Mouse (Mus musculus) olfactory bulb, adult 2 months (tissue): ENCODE measurements around the gene Fgfr2. TPM values are rescaled to one million over a fixed set of nuclear protein-coding genes. Genes with fewer than 3 reads are reported as not detected.

Experiments
- H3K27ac ChIP-seq: fragments of 200-500 bp; 2 replicates; pipeline ENCODE4 v1.5.1; 2012; ENCODE audit warnings: low read depth, low read length; ENCODE audit not compliant: insufficient read depth
- H3K4me1 ChIP-seq: fragments of 200-500 bp; 2 replicates; pipeline ENCODE4 v1.6.1; 2012; ENCODE audit warnings: low read length; ENCODE audit not compliant: control insufficient read depth, insufficient read depth
- H3K4me3 ChIP-seq: fragments of 200-500 bp; 2 replicates; pipeline ENCODE4 v1.5.1; 2012; ENCODE audit warnings: mild to moderate bottlenecking, low read depth, low read length, moderate library complexity; ENCODE audit not compliant: insufficient read depth
- CTCF ChIP-seq: fragments of 200-500 bp; IDR thresholded peaks from 2 replicates; pipeline ENCODE4 v1.5.1; 2012; ENCODE audit warnings: low read depth, mild to moderate bottlenecking, low read length, moderate library complexity; ENCODE audit not compliant: insufficient read depth
- POLR2A ChIP-seq: fragments of 200-500 bp; IDR thresholded peaks from 2 replicates; pipeline ENCODE4 v1.6.1; 2012; ENCODE audit warnings: mild to moderate bottlenecking, low read depth, low read length, moderate library complexity; ENCODE audit not compliant: insufficient read depth
- WGBS: fragments of 180-500 bp; shearing (Covaris S2); methylation state at CpG from one replicate; pipeline ENCODE4 v1.1.7; 2018; 5-methylcytosine and 5-hydroxymethylcytosine counted together
- polyA plus RNA-seq: library from polyadenylated mRNA; stranded (reverse); fragments of >200 nt; gene quantifications from 2 replicates; pipeline ENCODE4 v1.2.4, GENCODE M21; 2012; ENCODE audit warnings: low replicate concordance; ENCODE audit not compliant: missing spikeins, insufficient read depth, insufficient read length

The Fgfr2 gene
- polyA plus RNA-seq, 1 experiment = not detected

DNA sequence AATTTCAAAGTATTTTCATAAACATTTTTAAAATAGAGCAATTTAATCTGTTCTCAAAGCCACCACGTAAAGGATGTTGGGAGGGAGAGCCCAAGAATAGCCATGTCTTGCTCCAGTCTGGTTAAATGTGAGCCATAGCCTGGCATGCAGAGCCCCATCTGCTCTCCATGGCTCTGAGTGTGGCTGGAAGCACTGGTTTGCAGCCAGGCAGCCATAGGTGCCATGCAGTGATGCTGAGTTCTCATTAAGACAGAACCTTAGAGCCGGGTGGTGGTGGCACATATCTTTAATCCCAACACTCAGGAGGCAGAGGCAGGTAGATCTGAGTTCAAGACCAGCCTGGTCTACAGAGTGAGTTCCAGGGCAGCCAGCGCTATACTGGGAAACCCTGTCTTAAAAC lies 2822.5 kb downstream of the Fgfr2 start:
- H3K4me3 ChIP-seq = no peak overlapping the region
- TF ChIP-seq POLR2A = no peak
- no peak for TF ChIP-seq CTCF
- no peaks in the 10 kb centered on the region for H3K4me1 ChIP-seq
- H3K27ac ChIP-seq = no peak overlapping the region
- 91% methylated on average over 3 of the region's 3 CpGs for WGBS

DNA sequence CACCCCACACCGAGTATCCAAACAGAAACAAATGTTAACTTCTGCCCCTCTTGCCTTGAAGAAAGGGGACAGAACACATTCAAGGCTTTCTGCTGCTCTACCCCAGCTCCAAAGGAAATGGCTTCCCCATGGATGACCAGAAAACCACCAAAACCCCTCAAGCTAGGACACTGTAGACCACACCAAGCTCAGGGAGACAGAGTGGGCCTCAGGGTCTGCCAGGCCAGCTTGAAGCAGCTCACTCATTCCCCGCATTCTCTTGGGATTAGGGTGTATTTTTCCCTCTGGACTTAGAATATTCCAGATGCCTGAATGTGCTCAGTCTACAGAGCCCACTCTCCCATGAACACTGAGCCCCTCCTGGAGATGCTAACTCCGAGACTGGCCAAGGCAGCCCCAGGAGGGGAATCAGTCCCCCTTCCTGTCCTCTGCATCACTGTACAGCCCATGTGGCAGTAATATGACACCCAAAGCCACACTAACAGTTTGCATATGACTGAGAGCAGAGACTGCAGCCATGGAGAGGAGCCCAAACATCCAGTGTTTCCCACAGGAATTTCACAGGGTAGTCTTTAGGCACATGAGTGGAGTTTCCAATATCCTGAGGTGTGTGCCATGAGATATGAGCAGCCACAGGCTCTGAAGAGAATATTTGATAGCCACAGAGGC lies 2824.1 kb downstream of the Fgfr2 start:
- Histone ChIP-seq H3K4me1 (no peaks in the 10 kb centered on the region), H3K27ac (no peak overlapping the region), H3K4me3 (no peak overlapping the region)
- 79% methylated on average over 3 of the region's 3 CpGs for WGBS
- TF ChIP-seq POLR2A = no peak
- TF ChIP-seq CTCF = no peak

DNA sequence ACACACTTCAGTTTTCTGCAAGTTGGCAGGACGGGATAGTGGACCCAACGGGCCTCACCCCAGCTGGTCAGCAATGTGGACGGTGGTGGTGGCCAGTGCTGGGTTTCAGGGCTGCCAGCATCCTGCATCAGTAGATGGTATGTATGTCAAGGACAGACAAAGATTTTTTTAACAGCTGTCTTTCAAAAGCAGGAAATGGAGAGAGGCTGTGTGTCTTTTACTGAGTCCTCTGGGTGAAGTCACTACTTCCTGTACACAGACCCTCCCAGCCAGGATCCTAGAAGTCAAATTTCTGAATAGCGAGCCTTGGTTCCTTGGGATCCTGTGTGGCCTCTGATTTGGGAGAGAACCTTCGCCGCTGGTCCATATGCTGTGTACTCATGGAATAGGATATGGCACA lies 2832.0 kb downstream of the Fgfr2 start:
- Histone ChIP-seq H3K27ac (no peak overlapping the region), H3K4me1 (peaks cover 7% of the 10 kb centered on the region), H3K4me3 (no peak overlapping the region)
- WGBS = 88% methylated on average over 6 of the region's 6 CpGs
- TF ChIP-seq POLR2A (no peak), CTCF (no peak)

- TF ChIP-seq POLR2A (no peak), CTCF (no peak)
- WGBS = 24% methylated on average over 9 of the region's 9 CpGs
- Histone ChIP-seq H3K4me1 (peaks cover 7% of the 10 kb centered on the region), H3K4me3 (no peak overlapping the region), H3K27ac (no peak overlapping the region)
Measured at GRCm38 (mm10) chr7:130289428-130289790, 2833.7 kb downstream of the Fgfr2 start.

DNA sequence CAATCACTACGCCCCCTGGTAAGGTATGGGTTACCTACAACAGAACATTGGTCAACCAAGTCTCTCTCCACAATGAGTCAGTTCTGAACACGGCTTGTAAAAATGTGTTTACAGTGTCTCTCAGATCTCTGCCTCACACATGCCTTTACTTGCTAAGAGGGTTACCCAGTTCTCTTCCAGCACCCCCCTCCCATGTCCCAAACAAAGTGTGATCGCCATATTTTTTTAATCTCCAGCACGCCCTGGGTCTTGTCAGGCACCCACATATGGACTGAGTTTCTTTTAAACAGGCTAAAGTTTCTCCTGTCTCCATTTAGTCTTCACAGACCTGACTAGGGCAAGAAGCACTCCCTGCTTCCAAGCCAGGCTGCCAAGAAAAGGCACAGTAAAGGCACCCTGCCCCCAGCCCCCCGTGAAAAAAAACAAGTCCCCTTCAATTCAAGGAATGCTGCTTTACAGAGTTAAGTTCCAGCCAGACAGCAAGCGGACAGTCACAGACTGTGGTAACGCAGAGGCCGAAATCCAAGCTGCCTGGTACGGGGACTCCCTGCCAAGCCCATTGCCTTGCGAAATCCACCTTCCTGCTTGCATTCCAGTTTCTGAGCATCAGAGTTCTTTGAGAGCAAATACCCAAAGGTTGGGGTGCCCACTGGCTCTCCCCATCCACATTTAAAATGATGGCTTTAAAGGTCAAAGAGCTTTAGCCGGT lies 2834.3 kb downstream of the Fgfr2 start:
- H3K4me1 ChIP-seq = peaks cover 7% of the 10 kb centered on the region
- TF ChIP-seq CTCF (no peak), POLR2A (no peak)
- no peak overlapping the region for H3K27ac ChIP-seq
- no peak overlapping the region for H3K4me3 ChIP-seq
- WGBS = 60% methylated on average over 11 of the region's 11 CpGs

- TF ChIP-seq POLR2A = no peak
- no peak for TF ChIP-seq CTCF
- WGBS = 71% methylated on average over 7 of the region's 7 CpGs
- H3K27ac ChIP-seq = no peak overlapping the region
- no peak overlapping the region for H3K4me3 ChIP-seq
- H3K4me1 ChIP-seq = peaks cover 7% of the 10 kb centered on the region
Measured at GRCm38 (mm10) chr7:130288248-130288647, 2834.9 kb downstream of the Fgfr2 start.

DNA sequence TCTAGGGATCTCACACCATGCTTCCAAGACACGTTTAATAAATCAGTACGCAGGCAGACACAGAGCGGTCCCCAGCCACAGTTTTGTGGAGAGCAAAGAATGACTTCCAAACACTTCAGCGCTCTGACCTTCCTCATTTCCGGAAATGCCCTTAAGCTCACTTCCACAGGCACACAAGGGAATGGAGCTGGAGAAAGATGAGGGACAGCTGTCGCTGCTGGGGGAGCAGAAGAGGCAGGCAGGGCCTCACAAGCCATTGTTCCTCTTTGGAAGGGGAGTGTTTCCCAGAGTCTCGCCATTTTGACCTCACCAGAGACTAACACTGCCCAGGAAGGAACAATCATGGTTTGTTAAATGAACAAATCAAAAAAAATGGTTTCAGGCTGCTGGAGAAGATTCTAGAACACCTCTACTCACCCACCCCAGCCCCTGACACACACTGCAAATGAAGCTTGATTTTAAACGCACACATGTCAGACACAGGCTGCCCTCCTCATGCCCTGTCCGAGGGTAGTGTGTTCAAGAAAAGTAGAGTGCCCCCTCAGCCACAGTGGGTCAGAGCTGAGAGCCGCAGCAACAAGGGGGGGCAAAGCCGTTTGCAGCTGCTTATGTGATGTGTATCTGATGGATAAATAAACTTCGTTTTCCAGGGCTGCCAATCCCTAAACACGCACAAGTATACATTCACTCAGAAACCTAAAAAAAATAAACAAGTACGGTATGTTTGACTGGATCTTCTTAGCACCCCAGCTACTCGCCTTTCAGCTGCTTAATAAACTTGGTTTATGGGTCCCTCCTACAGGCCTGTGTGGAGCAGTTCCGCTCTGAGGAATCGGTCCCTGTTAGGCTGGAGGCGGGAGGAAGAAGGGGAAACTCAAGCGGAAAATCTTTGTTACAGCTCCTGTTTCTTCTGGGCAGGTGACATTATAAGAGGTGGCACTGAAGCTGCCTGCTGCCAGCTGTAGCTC lies 2844.1 kb downstream of the Fgfr2 start:
- Histone ChIP-seq H3K4me3 (no peak overlapping the region), H3K4me1 (peaks cover 4% of the 10 kb centered on the region), H3K27ac (no peak overlapping the region)
- WGBS = 76% methylated on average over 19 of the region's 19 CpGs
- no peak for TF ChIP-seq POLR2A
- TF ChIP-seq CTCF = no peak

DNA sequence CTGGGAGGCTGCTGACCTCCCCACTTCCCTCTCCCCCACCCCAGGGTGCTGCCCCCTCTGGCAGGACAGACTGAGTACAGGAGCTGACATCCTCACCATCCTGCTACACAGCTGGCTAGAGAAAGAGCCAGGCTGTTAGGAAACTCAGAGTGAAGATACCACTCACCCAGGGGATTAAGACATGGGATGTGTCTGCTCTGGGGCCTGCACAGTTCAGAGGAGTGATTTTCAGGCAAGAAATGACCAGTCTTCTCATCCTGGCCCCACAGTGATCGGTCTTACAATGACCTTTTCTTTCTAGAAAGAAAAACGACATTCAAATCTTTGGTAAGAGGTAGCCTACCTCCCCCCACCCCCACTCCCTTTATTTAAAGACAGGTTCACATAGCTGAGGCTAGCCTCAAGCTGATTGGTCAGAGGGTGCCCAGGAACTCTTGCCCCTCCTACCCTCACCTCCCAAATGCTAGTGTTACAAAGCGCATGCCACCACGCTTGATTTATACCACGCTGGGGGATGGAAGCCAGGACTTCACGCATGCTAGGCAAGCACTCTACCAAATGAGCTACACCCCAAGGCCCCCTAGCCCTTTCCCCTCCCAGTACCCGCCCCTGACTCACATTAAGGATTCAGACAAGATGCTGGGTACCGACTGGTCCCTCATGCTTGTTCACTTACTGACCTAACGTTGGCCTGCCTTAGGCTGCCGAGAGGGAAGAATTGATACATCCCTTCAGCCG lies 2845.0 kb downstream of the Fgfr2 start:
- no peak for TF ChIP-seq POLR2A
- no peak for TF ChIP-seq CTCF

More for the DNA sequence above, 2845.0 kb downstream of the Fgfr2 start:
- no peak overlapping the region for H3K4me3 ChIP-seq
- WGBS = 88% methylated on average over 11 of the region's 11 CpGs
- H3K4me1 ChIP-seq = peaks cover 7% of the 10 kb centered on the region
- H3K27ac ChIP-seq = no peak overlapping the region
